Mouse (Mus musculus) embryonic facial prominence, embryonic 10.5 days (tissue): Measurements from ENCODE around the gene Efna1. TPM values are rescaled to one million over a fixed set of nuclear protein-coding genes. Genes with fewer than 3 reads are reported as not detected.

Experiments
- DNase-seq: peaks from one replicate; pipeline ENCODE4 v3.0.0-alpha.2; 2017; ENCODE audit warnings: low spot score
- H3K27ac ChIP-seq: fragments of 300-500 bp; sonication (generic); replicated peaks from 2 replicates; pipeline ENCODE4 v1.5.1; 2016; ENCODE audit warnings: mild to moderate bottlenecking
- H3K27me3 ChIP-seq: fragments of 300-500 bp; sonication (generic); replicated peaks from 2 replicates; pipeline ENCODE4 v1.6.1; 2016; ENCODE audit warnings: low read depth, mild to moderate bottlenecking; ENCODE audit not compliant: poor library complexity, severe bottlenecking
- H3K36me3 ChIP-seq: fragments of 300-500 bp; sonication (generic); replicated peaks from 2 replicates; pipeline ENCODE4 v1.6.1; 2016; ENCODE audit warnings: mild to moderate bottlenecking, moderate library complexity
- H3K4me1 ChIP-seq: fragments of 300-500 bp; sonication (generic); 2 replicates; pipeline ENCODE4 v1.6.1; 2016
- H3K4me3 ChIP-seq: fragments of 300-500 bp; sonication (generic); 2 replicates; pipeline ENCODE4 v1.5.1; 2016; ENCODE audit warnings: mild to moderate bottlenecking, moderate library complexity
- H3K9me3 ChIP-seq: fragments of 300-500 bp; sonication (generic); 2 replicates; pipeline ENCODE4 v1.6.1; 2016; ENCODE audit warnings: mild to moderate bottlenecking
- WGBS: fragments of 180-500 bp; shearing (Covaris S2); methylation state at CpG from one replicate; pipeline ENCODE4 v1.1.7; 2016; 5-methylcytosine and 5-hydroxymethylcytosine counted together
- polyA plus RNA-seq: library from polyadenylated mRNA; unstranded; fragments of >200 nt; fragmentation: Nextera tagmentation; extraction: Ambion mirVana; gene quantifications from 2 replicates; pipeline ENCODE4 v1.2.1, GENCODE M21; 2016

Gene Efna1
- polyA plus RNA-seq, 1 experiment from 2014 or later, result 27.2 TPM

- H3K4me1 ChIP-seq, result peaks cover 91% of the 10 kb centered on the region
- 5% methylated on average over 21 of the region's 21 CpGs for WGBS
Measured at GRCm38 (mm10) chr3:89318971-89319590, 38.1 kb upstream of the Efna1 start.

DNA sequence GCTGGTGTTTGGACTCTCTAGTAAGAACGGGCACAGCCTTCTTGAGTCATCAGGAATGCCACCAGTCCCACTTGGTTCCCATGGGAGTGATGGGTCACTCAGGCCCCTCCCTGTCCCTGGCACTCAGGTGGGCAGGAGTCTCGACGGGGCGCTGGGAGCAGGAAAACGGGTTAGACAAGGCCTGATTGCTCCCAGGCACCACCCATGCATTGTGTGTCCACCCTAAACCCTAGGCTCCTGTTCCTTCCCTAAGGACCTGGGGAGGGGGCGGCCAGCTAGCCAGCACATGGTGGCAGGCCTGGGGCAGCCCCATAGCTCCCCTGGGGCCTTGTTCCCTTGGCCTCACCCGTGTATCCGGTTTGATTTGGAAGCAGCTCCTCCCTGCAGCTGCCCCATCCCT lies 37.4 kb upstream of the Efna1 start:
- H3K9me3 ChIP-seq, result no peaks in the 10 kb centered on the region
- peaks cover 80% of the 10 kb centered on the region for H3K27me3 ChIP-seq
- no peak overlapping the region for H3K27ac ChIP-seq
- no peak overlapping the region for H3K4me3 ChIP-seq
- no peak for DNase-seq
- 66% methylated on average over 8 of the region's 8 CpGs for WGBS
- H3K36me3 ChIP-seq, result no peaks in the 10 kb centered on the region
- H3K4me1 ChIP-seq, result peaks cover 91% of the 10 kb centered on the region

More at GRCm38 (mm10) chr3:89318971-89319590, 38.1 kb upstream of the Efna1 start:
- DNase-seq, result peak; percentile 49
- H3K27me3 ChIP-seq, result peaks cover 88% of the 10 kb centered on the region
- peak overlapping the region; percentile 79 for H3K4me3 ChIP-seq
- H3K36me3 ChIP-seq, result no peaks in the 10 kb centered on the region
- no peaks in the 10 kb centered on the region for H3K9me3 ChIP-seq
- H3K27ac ChIP-seq, result peak overlapping the region; percentile 54; the same call in 1 of the 2 replicates

GRCm38 (mm10) chr3:89317246-89317645 lies 36.3 kb upstream of the Efna1 start:
- Histone ChIP-seq H3K9me3 (no peaks in the 10 kb centered on the region; the same call in 1 of the 2 replicates), H3K4me1 (peaks cover 80% of the 10 kb centered on the region), H3K27ac (no peak overlapping the region), H3K27me3 (peaks cover 70% of the 10 kb centered on the region), H3K36me3 (no peaks in the 10 kb centered on the region), H3K4me3 (peak overlapping the region; percentile 58; the same call in 1 of the 2 replicates)
- 56% methylated on average over 6 of the region's 6 CpGs for WGBS
- DNase-seq, result no peak

DNA sequence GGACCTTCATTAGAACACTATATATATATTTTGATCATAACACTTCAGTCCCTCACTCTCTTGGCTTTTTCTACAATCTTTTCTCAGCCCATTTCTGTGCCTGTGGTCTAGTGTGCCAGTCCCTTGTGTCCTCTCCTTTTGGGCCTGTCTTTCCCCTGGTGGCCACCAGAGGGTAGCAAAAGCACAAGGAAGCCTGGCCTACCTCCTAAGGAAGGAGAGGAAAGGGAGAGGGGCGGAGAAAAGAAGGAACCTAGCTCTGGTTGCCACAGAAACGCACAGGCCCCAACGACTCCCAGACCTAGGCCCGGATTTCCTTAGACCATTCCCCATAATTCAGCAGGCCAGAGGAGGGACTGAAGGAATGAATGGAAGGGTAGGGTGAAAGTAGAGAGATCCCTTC lies 35.9 kb upstream of the Efna1 start:
- H3K27me3 ChIP-seq, result peaks cover 65% of the 10 kb centered on the region
- peaks cover 76% of the 10 kb centered on the region for H3K4me1 ChIP-seq
- H3K4me3 ChIP-seq, result peak overlapping the region; percentile 58

DNA sequence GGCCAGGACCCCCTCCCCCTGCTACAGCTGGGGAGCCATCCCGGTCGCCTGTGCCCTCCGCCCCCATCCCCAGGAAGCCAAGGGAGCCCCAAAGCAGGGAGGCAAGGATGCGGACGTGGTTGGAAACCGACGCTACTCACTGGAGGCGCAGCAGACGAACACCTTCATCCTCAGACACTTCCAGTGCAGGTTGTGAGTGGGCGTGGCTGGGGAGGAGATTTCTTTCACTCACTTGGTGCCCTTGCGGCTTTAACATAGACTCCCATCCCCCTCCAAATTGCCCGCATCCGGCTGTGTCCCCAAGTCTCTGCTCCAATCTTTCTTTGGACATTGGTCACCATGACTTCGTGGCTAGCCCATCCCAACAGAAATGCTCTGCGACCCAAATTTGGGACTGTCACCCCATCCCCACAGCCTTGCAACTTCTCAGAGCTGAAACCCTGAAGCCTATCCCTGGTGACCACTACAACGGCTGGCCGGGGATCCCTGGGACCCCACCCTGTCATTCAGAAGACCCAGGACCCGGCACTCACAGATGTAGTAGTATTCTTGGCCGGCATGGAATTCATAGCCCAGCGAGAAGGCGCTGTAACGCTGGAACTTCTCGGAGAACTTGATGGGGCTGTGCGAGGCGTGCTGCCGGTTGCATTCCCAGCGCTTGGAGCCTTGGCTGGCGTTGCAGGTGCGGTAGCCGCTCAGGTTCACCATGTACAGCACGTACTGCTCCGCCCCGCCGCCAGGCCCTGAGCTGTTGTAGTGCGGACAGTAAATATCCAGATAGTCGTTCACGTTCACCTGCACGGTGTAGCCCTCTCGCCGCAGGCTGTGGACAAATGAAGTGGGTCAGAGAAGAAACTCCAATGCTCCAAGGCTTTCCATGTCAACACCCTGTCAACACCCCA lies 35.2 kb upstream of the Efna1 start:
- no peak for DNase-seq
- Histone ChIP-seq H3K9me3 (no peaks in the 10 kb centered on the region; the same call in 1 of the 2 replicates), H3K36me3 (no peaks in the 10 kb centered on the region), H3K27ac (peak overlapping the region; percentile 75; the same call in 1 of the 2 replicates), H3K4me3 (peak overlapping the region; percentile 58), H3K4me1 (peaks cover 69% of the 10 kb centered on the region), H3K27me3 (peaks cover 59% of the 10 kb centered on the region)
- 9% methylated on average over 40 of the region's 40 CpGs for WGBS

More for the DNA sequence above, 35.9 kb upstream of the Efna1 start:
- under 1% methylated on average over 4 of the region's 4 CpGs for WGBS
- no peak overlapping the region for H3K27ac ChIP-seq
- no peaks in the 10 kb centered on the region; the same call in 1 of the 2 replicates for H3K9me3 ChIP-seq
- no peaks in the 10 kb centered on the region for H3K36me3 ChIP-seq
- peak; percentile 88 for DNase-seq

GRCm38 (mm10) chr3:89315195-89315929 lies 34.4 kb upstream of the Efna1 start:
- H3K27me3 ChIP-seq, result peaks cover 51% of the 10 kb centered on the region
- WGBS, result 5% methylated on average over 26 of the region's 26 CpGs
- H3K27ac ChIP-seq, result peak overlapping the region; percentile 75
- H3K4me3 ChIP-seq, result peak overlapping the region; percentile 58
- no peaks in the 10 kb centered on the region; the same call in 1 of the 2 replicates for H3K9me3 ChIP-seq
- H3K36me3 ChIP-seq, result no peaks in the 10 kb centered on the region
- peaks cover 61% of the 10 kb centered on the region for H3K4me1 ChIP-seq
- DNase-seq, result peak; percentile 92

DNA sequence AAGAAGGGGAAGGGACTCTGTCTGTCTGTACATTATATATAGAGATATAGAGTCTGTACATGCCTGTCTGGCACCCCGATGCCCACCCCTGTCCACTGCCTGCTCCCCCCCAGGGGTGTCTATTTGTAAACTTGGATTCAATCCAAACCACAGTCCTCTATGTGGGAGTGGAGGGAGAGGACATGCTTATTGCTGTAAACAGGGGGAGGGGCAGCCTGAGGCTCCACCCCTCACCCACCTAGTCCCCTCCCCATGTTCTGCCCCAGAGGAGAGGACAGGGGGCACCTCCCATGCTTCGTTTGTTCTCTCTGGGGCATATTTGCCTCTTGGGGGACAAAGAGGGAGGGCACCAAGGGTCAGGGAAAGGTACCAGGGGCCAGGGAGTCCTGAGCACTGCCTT lies 33.8 kb upstream of the Efna1 start:
- H3K27ac ChIP-seq, result peak overlapping the region; percentile 75
- H3K27me3 ChIP-seq, result peaks cover 45% of the 10 kb centered on the region
- H3K4me3 ChIP-seq, result peak overlapping the region; percentile 58
- DNase-seq, result no peak
- no peaks in the 10 kb centered on the region; the same call in 1 of the 2 replicates for H3K9me3 ChIP-seq
- 42% methylated on average over 2 of the region's 2 CpGs for WGBS
- no peaks in the 10 kb centered on the region for H3K36me3 ChIP-seq
- H3K4me1 ChIP-seq, result peaks cover 55% of the 10 kb centered on the region

GRCm38 (mm10) chr3:89314340-89314739 lies 33.4 kb upstream of the Efna1 start:
- Histone ChIP-seq H3K4me1 (peaks cover 51% of the 10 kb centered on the region), H3K27me3 (peaks cover 41% of the 10 kb centered on the region), H3K27ac (no peak overlapping the region), H3K9me3 (no peaks in the 10 kb centered on the region; the same call in 1 of the 2 replicates), H3K36me3 (no peaks in the 10 kb centered on the region), H3K4me3 (no peak overlapping the region)
- DNase-seq, result no peak
- WGBS, result 69% methylated on average over 5 of the region's 5 CpGs

DNA sequence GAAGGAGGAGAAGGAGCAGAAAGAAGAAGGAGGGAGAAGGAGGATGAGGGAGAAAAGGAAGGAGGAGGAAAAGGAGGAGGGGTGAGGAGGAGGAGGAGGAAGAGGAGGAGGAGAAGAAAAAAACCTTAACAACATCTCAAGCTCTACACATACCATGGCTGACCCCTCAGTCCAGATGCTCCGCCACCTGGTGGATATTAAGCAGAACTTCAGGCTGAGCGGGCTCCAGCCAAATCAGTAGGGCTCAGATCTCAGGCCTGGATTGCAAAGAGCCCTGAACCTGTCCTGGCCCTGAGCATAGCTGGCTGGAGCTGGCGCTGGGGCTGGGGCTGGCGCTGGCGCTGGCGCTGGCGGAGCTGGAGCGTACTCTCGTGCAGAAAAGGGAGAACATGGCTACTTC lies 27.1 kb upstream of the Efna1 start:
- H3K4me3 ChIP-seq, result 0 out of 2 replicates have a peak overlapping the region, but pooled peaks have one; percentile 19
- no peaks in the 10 kb centered on the region for H3K36me3 ChIP-seq
- peaks cover 23% of the 10 kb centered on the region for H3K4me1 ChIP-seq
- H3K27me3 ChIP-seq, result no peaks in the 10 kb centered on the region
- no peaks in the 10 kb centered on the region; the same call in 1 of the 2 replicates for H3K9me3 ChIP-seq
- no peak overlapping the region for H3K27ac ChIP-seq
- peak; percentile 83 for DNase-seq
- 3% methylated on average over 9 of the region's 9 CpGs for WGBS

DNA sequence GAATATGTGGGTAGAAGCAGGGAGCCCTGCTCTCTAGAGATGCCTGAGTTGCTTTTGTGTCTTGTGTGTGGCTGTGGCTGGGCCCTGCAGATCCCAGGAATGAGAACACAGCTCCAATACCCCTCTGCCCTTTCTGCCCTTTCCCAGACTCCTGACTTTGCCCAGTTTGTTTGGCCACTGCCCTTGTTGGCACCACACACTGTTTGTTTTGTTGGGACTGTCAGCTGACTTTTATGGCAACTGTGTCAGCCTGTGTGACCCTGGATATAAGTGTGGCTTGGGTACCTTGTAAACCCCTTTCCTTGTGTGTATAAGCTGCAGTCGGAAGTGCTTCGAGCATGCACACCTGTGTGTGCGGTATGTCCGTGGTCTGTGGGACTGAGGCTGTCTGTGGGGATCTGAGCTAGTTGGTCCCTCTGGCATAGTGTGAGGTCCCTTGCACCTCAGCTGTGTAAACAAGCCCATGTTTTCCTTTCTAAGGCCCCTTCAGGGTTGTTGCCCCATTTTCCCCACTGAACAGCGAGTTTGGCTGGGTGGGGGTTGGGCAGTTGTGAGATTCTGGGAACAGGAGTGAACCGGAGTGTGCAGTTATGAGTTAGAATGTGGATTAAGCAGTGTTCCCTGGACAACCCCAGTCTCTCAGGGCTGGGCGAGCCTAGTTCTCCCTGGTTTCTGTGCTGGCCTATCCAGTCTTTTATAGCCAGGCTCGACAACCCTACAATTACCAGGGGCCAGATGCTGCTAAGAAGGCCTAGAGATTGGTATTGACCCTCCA lies 24.8 kb upstream of the Efna1 start:
- no peak for DNase-seq
- no peaks in the 10 kb centered on the region for H3K9me3 ChIP-seq
- H3K36me3 ChIP-seq, result no peaks in the 10 kb centered on the region
- H3K27me3 ChIP-seq, result no peaks in the 10 kb centered on the region; the same call in 1 of the 2 replicates
- WGBS, result 57% methylated on average over 8 of the region's 8 CpGs
- H3K27ac ChIP-seq, result peak overlapping the region; percentile 60
- peaks cover 23% of the 10 kb centered on the region for H3K4me1 ChIP-seq
- no peak overlapping the region for H3K4me3 ChIP-seq

- peak overlapping the region; percentile 60; the same call in 1 of the 2 replicates for H3K27ac ChIP-seq
- 52% methylated on average over 4 of the region's 4 CpGs for WGBS
- no peaks in the 10 kb centered on the region for H3K9me3 ChIP-seq
- H3K4me1 ChIP-seq, result peaks cover 25% of the 10 kb centered on the region
- DNase-seq, result no peak
- no peak overlapping the region for H3K4me3 ChIP-seq
- peaks cover 4% of the 10 kb centered on the region for H3K27me3 ChIP-seq
- no peaks in the 10 kb centered on the region for H3K36me3 ChIP-seq
Measured at GRCm38 (mm10) chr3:89305105-89305504, 24.2 kb upstream of the Efna1 start.
